Mouse (Mus musculus) intestine, embryonic 16.5 days (tissue): Measurements from ENCODE around the gene Sema6d. TPM values are rescaled to one million over a fixed set of nuclear protein-coding genes. Genes with fewer than 3 reads are reported as not detected.

Experiments
- ATAC-seq: fragments of 200-750 bp; cut with Nextera tagmentation; 2 replicates; pipeline ENCODE4 v1.8.0; 2017; ENCODE audit warnings: moderate TSS enrichment, moderate library complexity
- H3K27ac ChIP-seq: fragments of 300-500 bp; sonication (generic); 2 replicates; pipeline ENCODE4 v1.5.1; 2014; ENCODE audit warnings: mild to moderate bottlenecking, low read length
- H3K27me3 ChIP-seq: fragments of 300-500 bp; sonication (generic); replicated peaks from 2 replicates; pipeline ENCODE4 v1.6.1; 2014; ENCODE audit warnings: low read length, control low read depth, mixed read lengths; ENCODE audit not compliant: control insufficient read depth, insufficient read depth
- H3K36me3 ChIP-seq: fragments of 300-500 bp; sonication (generic); 2 replicates; pipeline ENCODE4 v1.6.1; 2014; ENCODE audit warnings: low read length, control low read depth; ENCODE audit not compliant: control insufficient read depth, insufficient read depth
- H3K4me1 ChIP-seq: fragments of 300-500 bp; sonication (generic); 2 replicates; pipeline ENCODE4 v1.6.1; 2014; ENCODE audit warnings: low read length, control low read depth, mixed read lengths; ENCODE audit not compliant: control insufficient read depth, insufficient read depth
- H3K4me2 ChIP-seq: fragments of 300-500 bp; sonication (generic); 2 replicates; pipeline ENCODE4 v1.6.1; 2014; ENCODE audit warnings: low read depth, low read length, control low read depth
- H3K4me3 ChIP-seq: fragments of 300-500 bp; sonication (generic); 2 replicates; pipeline ENCODE4 v1.5.1; 2014; ENCODE audit warnings: mild to moderate bottlenecking, low read length
- H3K9ac ChIP-seq: fragments of 300-500 bp; sonication (generic); 2 replicates; pipeline ENCODE4 v1.6.1; 2014; ENCODE audit warnings: low read depth, low read length
- H3K9me3 ChIP-seq: fragments of 300-500 bp; sonication (generic); 2 replicates; pipeline ENCODE4 v1.6.1; 2016; ENCODE audit warnings: low read length, control low read depth; ENCODE audit not compliant: control insufficient read depth
- WGBS: fragments of 180-500 bp; shearing (Covaris S2); extraction: QIAGEN DNeasy Blood & Tissue Kit; methylation state at CpG from one replicate; pipeline ENCODE4 v1.1.7; 2014; 5-methylcytosine and 5-hydroxymethylcytosine counted together
- polyA plus RNA-seq: library from polyadenylated mRNA; unstranded; fragments of >200 nt; fragmentation: Nextera tagmentation; extraction: Ambion mirVana; gene quantifications from 2 replicates; pipeline ENCODE4 v1.2.1, GENCODE M21; 2015

The Sema6d gene
- polyA plus RNA-seq, 1 experiment from 2014 or later, result 10.9 TPM

GRCm38 (mm10) chr2:124430708-124431107 lies 340.9 kb downstream of the Sema6d start:
- Histone ChIP-seq H3K4me1 (no peaks in the 10 kb centered on the region), H3K36me3 (no peaks in the 10 kb centered on the region), H3K9me3 (no peaks in the 10 kb centered on the region), H3K27ac (no peak overlapping the region), H3K4me3 (no peak overlapping the region), H3K9ac (no peak overlapping the region), H3K4me2 (no peak overlapping the region), H3K27me3 (no peaks in the 10 kb centered on the region)
- no peak for ATAC-seq
- 90% methylated on average over 3 of the region's 3 CpGs for WGBS

GRCm38 (mm10) chr2:124435382-124436002 lies 345.7 kb downstream of the Sema6d start:
- H3K9ac ChIP-seq, result no peak overlapping the region
- no peak overlapping the region for H3K27ac ChIP-seq
- no peak overlapping the region for H3K4me3 ChIP-seq
- H3K9me3 ChIP-seq, result no peaks in the 10 kb centered on the region
- no peaks in the 10 kb centered on the region for H3K4me1 ChIP-seq
- H3K4me2 ChIP-seq, result no peak overlapping the region
- WGBS, result 64% methylated on average over 12 of the region's 12 CpGs
- H3K36me3 ChIP-seq, result no peaks in the 10 kb centered on the region
- no peaks in the 10 kb centered on the region for H3K27me3 ChIP-seq
- ATAC-seq, result no peak

- Histone ChIP-seq H3K4me1 (no peaks in the 10 kb centered on the region), H3K4me2 (no peak overlapping the region), H3K36me3 (no peaks in the 10 kb centered on the region), H3K9ac (no peak overlapping the region), H3K27ac (no peak overlapping the region), H3K27me3 (no peaks in the 10 kb centered on the region), H3K4me3 (no peak overlapping the region), H3K9me3 (no peaks in the 10 kb centered on the region)
- no peak for ATAC-seq
- 67% methylated on average over 8 of the region's 8 CpGs for WGBS
Measured at GRCm38 (mm10) chr2:124436704-124437103, 346.9 kb downstream of the Sema6d start.

DNA sequence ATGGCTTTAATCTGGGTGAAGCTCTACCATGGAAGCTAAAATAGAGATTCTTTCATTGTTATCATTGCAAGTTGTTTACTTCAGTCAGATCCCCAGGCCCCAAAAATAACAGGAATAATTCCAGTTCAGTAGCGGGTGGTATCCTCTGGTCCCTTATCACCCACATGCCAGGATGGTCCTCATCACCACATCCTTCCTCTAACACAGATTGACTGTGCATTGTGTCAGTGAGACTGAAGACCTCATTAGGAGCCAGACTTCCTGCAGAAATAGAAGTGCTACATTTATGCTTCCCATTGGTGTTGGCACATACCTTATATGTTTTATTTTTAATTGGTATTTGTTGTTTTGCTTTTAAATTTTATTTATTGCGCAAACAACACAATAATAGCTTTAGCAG lies 354.4 kb downstream of the Sema6d start:
- Histone ChIP-seq H3K36me3 (no peaks in the 10 kb centered on the region), H3K9me3 (no peaks in the 10 kb centered on the region), H3K9ac (no peak overlapping the region), H3K4me1 (no peaks in the 10 kb centered on the region), H3K4me2 (no peak overlapping the region), H3K27me3 (no peaks in the 10 kb centered on the region), H3K4me3 (no peak overlapping the region), H3K27ac (no peak overlapping the region)
- whole genome bisulfite sequencing, result 96% methylated on average over 2 of the region's 2 CpGs
- ATAC-seq, result no peak

GRCm38 (mm10) chr2:124455881-124456280 lies 366.1 kb downstream of the Sema6d start:
- Histone ChIP-seq H3K4me1 (0 out of 2 replicates have a peak, but pooled peaks cover under 1% of the 10 kb centered on the region), H3K27me3 (no peaks in the 10 kb centered on the region), H3K4me2 (no peak overlapping the region), H3K9ac (no peak overlapping the region), H3K27ac (no peak overlapping the region), H3K36me3 (no peaks in the 10 kb centered on the region), H3K9me3 (no peaks in the 10 kb centered on the region), H3K4me3 (no peak overlapping the region)
- 73% methylated on average over 2 of the region's 2 CpGs for WGBS
- ATAC-seq, result no peak

- WGBS, result 96% methylated on average over 4 of the region's 4 CpGs
- ATAC-seq, result no peak
- H3K36me3 ChIP-seq, result no peaks in the 10 kb centered on the region
- no peak overlapping the region for H3K4me2 ChIP-seq
- H3K27me3 ChIP-seq, result no peaks in the 10 kb centered on the region
- H3K4me3 ChIP-seq, result no peak overlapping the region
- H3K9me3 ChIP-seq, result no peaks in the 10 kb centered on the region
- no peak overlapping the region for H3K27ac ChIP-seq
- H3K4me1 ChIP-seq, result 0 out of 2 replicates have a peak, but pooled peaks cover 4% of the 10 kb centered on the region
- H3K9ac ChIP-seq, result no peak overlapping the region
Measured at GRCm38 (mm10) chr2:124456999-124457398, 367.2 kb downstream of the Sema6d start.

DNA sequence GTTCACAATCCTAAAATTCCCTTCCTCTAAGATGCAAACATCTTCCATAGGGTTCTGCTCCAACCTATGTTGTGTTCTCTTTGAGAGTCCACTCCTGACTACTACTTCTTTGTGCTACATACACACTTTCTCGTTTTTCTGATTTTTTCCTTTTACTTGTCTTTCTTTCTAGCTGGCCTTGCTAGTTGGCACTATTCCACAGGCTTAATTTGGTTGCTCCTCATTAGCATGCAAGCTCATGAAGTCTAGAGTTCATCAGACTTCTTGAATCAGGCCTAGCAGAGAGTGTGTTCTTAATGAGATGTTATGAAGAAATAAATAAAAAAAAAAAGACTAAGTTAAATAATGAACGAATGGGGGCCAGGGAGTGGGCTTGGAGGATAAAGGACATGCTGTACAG lies 368.3 kb downstream of the Sema6d start:
- Histone ChIP-seq H3K4me3 (no peak overlapping the region), H3K4me2 (no peak overlapping the region), H3K9me3 (no peaks in the 10 kb centered on the region), H3K4me1 (0 out of 2 replicates have a peak, but pooled peaks cover 4% of the 10 kb centered on the region), H3K9ac (no peak overlapping the region), H3K27ac (no peak overlapping the region), H3K27me3 (no peaks in the 10 kb centered on the region), H3K36me3 (no peaks in the 10 kb centered on the region)
- ATAC-seq, result no peak
- 86% methylated on average over 2 of the region's 2 CpGs for WGBS

- Histone ChIP-seq H3K36me3 (no peaks in the 10 kb centered on the region), H3K4me3 (no peak overlapping the region), H3K27me3 (no peaks in the 10 kb centered on the region), H3K4me1 (peaks cover 12% of the 10 kb centered on the region), H3K27ac (no peak overlapping the region), H3K4me2 (no peak overlapping the region), H3K9me3 (no peaks in the 10 kb centered on the region), H3K9ac (no peak overlapping the region)
- 0 out of 2 replicates have a peak, but pooled peaks have one; percentile 22 for ATAC-seq
- 33% methylated on average over 2 of the region's 2 CpGs for WGBS
Measured at GRCm38 (mm10) chr2:124460956-124461355, 371.2 kb downstream of the Sema6d start.

- Histone ChIP-seq H3K36me3 (no peaks in the 10 kb centered on the region), H3K4me3 (no peak overlapping the region), H3K27me3 (no peaks in the 10 kb centered on the region), H3K27ac (0 out of 2 replicates have a peak overlapping the region, but pooled peaks have one; percentile 15), H3K9ac (no peak overlapping the region), H3K9me3 (no peaks in the 10 kb centered on the region), H3K4me1 (peaks cover 15% of the 10 kb centered on the region), H3K4me2 (no peak overlapping the region)
- 48% methylated on average over 3 of the region's 3 CpGs for WGBS
- ATAC-seq, result 0 out of 2 replicates have a peak, but pooled peaks have one; percentile 9
Measured at GRCm38 (mm10) chr2:124461378-124461851, 371.6 kb downstream of the Sema6d start.
